Mouse (Mus musculus) liver, postnatal 0 days (tissue): Measurements from ENCODE around the gene Plekho2. TPM values are rescaled to one million over a fixed set of nuclear protein-coding genes. Genes with fewer than 3 reads are reported as not detected.

Source experiments
- ATAC-seq: fragments of 200-750 bp; cut with Nextera tagmentation; 2 replicates; pipeline ENCODE4 v1.8.0; 2017; ENCODE audit warnings: mild to moderate bottlenecking, moderate library complexity
- DNase-seq: peaks from one replicate; pipeline ENCODE4 v3.0.0-alpha.2; 2016
- H3K27ac ChIP-seq: fragments of 300-500 bp; sonication (generic); 2 replicates; pipeline ENCODE4 v1.5.1; 2014; ENCODE audit warnings: antibody characterized with exemption, moderate library complexity, mild to moderate bottlenecking, low read depth
- H3K27me3 ChIP-seq: fragments of 300-500 bp; sonication (generic); 2 replicates; pipeline ENCODE4 v1.6.1; 2014; ENCODE audit warnings: low read length, control low read depth, mixed read lengths; ENCODE audit not compliant: insufficient read depth
- H3K36me3 ChIP-seq: fragments of 300-500 bp; sonication (generic); replicated peaks from 2 replicates; pipeline ENCODE4 v1.6.1; 2014; ENCODE audit warnings: mild to moderate bottlenecking, control low read depth, low read length, moderate library complexity, mixed read lengths; ENCODE audit not compliant: insufficient read depth
- H3K4me1 ChIP-seq: fragments of 300-500 bp; sonication (generic); 2 replicates; pipeline ENCODE4 v1.6.1; 2014; ENCODE audit warnings: antibody characterized with exemption, mild to moderate bottlenecking, control low read depth; ENCODE audit not compliant: insufficient read depth
- H3K4me2 ChIP-seq: fragments of 300-500 bp; sonication (generic); 2 replicates; pipeline ENCODE4 v1.6.1; 2014; ENCODE audit warnings: low read depth, mild to moderate bottlenecking, low read length, moderate library complexity, mixed read lengths
- H3K4me3 ChIP-seq: fragments of 300-500 bp; sonication (generic); 2 replicates; pipeline ENCODE4 v1.5.1; 2014; ENCODE audit warnings: low read depth, low read length
- H3K9ac ChIP-seq: fragments of 300-500 bp; sonication (generic); replicated peaks from 2 replicates; pipeline ENCODE4 v1.6.1; 2014; ENCODE audit warnings: mild to moderate bottlenecking, moderate library complexity
- H3K9me3 ChIP-seq: fragments of 300-500 bp; sonication (generic); 2 replicates; pipeline ENCODE4 v1.6.1; 2016; ENCODE audit warnings: mild to moderate bottlenecking, control low read depth, low read length, mixed read lengths
- CTCF ChIP-seq: sonication (generic); IDR thresholded peaks from 2 replicates; pipeline ENCODE4 v1.5.1; 2016; ENCODE audit warnings: antibody characterized with exemption, low read depth
- EP300 ChIP-seq: IDR thresholded peaks from 2 replicates; pipeline ENCODE4 v1.6.1; 2016; ENCODE audit warnings: antibody characterized with exemption, low read depth, mild to moderate bottlenecking
- WGBS: fragments of 180-500 bp; shearing (Covaris S2); extraction: QIAGEN DNeasy Blood & Tissue Kit; methylation state at CpG from one replicate; pipeline ENCODE4 v1.1.7; 2014; ENCODE audit not compliant: insufficient replicate concordance; 5-methylcytosine and 5-hydroxymethylcytosine counted together
- polyA plus RNA-seq: library from polyadenylated mRNA; unstranded; fragments of >200 nt; fragmentation: Nextera tagmentation; extraction: Ambion mirVana; gene quantifications from 2 replicates; pipeline ENCODE4 v1.2.1, GENCODE M21; 2015

The Plekho2 gene
- polyA plus RNA-seq, 1 experiment from 2014 or later = 14.5 TPM

DNA sequence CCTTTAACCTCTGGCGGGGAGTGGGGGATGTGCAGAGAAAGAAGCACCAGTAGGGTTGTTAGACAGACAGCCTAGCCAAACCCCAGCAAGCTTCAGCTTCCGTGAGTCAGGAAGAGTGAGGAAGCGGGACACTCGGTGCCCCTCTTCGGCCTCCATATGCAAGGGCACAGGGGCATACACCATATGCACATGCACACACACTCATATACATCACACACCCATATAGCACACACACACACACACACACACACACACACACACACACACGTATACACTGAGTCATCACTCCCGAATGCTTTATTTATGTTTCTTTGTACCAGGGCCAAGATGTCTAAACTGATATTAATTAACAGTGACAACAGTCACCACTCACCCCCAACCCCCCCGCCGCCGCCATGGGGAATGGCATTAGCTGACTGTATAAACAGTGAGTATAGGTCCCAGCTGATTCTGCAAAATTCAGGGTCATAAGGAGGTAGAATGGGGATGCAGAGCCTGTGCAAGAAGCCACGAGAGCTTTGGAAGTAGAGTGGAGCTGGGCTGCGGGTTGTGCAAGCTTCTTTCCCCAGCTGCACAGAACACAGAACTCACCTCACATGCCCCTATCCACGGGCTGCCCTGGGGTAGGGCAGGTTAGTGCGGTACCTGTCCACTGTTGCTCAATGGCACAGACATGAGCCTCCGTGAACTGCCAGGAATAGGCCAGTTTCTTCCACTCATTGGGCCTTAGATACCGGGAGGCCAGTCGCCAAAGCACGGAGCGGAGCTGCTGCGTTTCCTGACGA is 76.9 kb downstream of the Plekho2 start:
- no peaks in the 10 kb centered on the region for H3K27me3 ChIP-seq
- no peaks in the 10 kb centered on the region for H3K36me3 ChIP-seq
- no peak overlapping the region for H3K4me2 ChIP-seq
- 80% methylated on average over 21 of the region's 21 CpGs for WGBS
- no peak overlapping the region for H3K27ac ChIP-seq
- H3K4me1 ChIP-seq = no peaks in the 10 kb centered on the region
- DNase-seq = no peak
- no peak overlapping the region for H3K9ac ChIP-seq
- H3K9me3 ChIP-seq = no peaks in the 10 kb centered on the region
- no peak overlapping the region for H3K4me3 ChIP-seq
- no peak for TF ChIP-seq CTCF
- no peak for TF ChIP-seq EP300
- ATAC-seq = no peak

Other genes with a start within 250 kb of the Plekho2 start
- 4.0 and 4.4 TPM in 2 replicates for gene Pdcd7, start 233.9 kb downstream of the Plekho2 start, polyA plus RNA-seq
- not detected in 2 replicates for gene Ubap1l, start 219.0 kb downstream of the Plekho2 start, polyA plus RNA-seq
- 0.09 and 0.11 TPM in 2 replicates for gene Kbtbd13, start 188.4 kb downstream of the Plekho2 start, polyA plus RNA-seq
- 0.08 and 0.17 TPM in 2 replicates for gene Rasl12, start 181.5 kb downstream of the Plekho2 start, polyA plus RNA-seq
- 15.1 and 17.0 TPM in 2 replicates for gene Slc51b, start 157.1 kb downstream of the Plekho2 start, polyA plus RNA-seq
- gene Mtfmt, start 144.3 kb downstream of the Plekho2 start, polyA plus RNA-seq = 7.2 and 7.3 TPM in 2 replicates
- gene Spg21, start 119.1 kb downstream of the Plekho2 start, polyA plus RNA-seq = 34.4 and 37.0 TPM in 2 replicates
- gene Ankdd1a, start 59.8 kb downstream of the Plekho2 start, polyA plus RNA-seq = not detected in 2 replicates
- 3.2 and 3.5 TPM in 2 replicates for gene Pif1, start 7.1 kb upstream of the Plekho2 start, polyA plus RNA-seq
- gene Rbpms2, start 49.6 kb upstream of the Plekho2 start, polyA plus RNA-seq = 23.5 and 26.1 TPM in 2 replicates
- gene Oaz2, start 88.0 kb upstream of the Plekho2 start, polyA plus RNA-seq = 50.9 and 52.8 TPM in 2 replicates
- 2.0 and 2.8 TPM in 2 replicates for gene Zfp609, start 247.5 kb upstream of the Plekho2 start, polyA plus RNA-seq